Mouse (Mus musculus) small intestine, adult 2 months (tissue): ENCODE measurements at regions not wholly inside any gene's neighbourhood (a gene's known extent, or its start where the extent isn't known, plus 50 kb on each side); places are given as distances from the start of the nearest gene placed in this dataset.

ENCODE experiments used
- CTCF ChIP-seq: fragments of 200-500 bp; IDR thresholded peaks from 2 replicates; pipeline ENCODE4 v1.5.1; 2012; ENCODE audit warnings: low read depth, mild to moderate bottlenecking, control low read depth, inconsistent platforms, low read length, moderate library complexity, mixed read lengths; ENCODE audit not compliant: insufficient replicate concordance, insufficient read length; ENCODE audit errors: extremely low read depth
- POLR2A ChIP-seq: fragments of 200-500 bp; IDR thresholded peaks from 2 replicates; pipeline ENCODE4 v1.6.1; 2012; ENCODE audit warnings: low read depth, mild to moderate bottlenecking, control low read depth, inconsistent platforms, low read length, moderate library complexity

- no peak for TF ChIP-seq CTCF
- no peak for TF ChIP-seq POLR2A
Measured at GRCm38 (mm10) chr13:28782081-28782480, 171.4 kb downstream of the Sox4 start.
